Mouse (Mus musculus): ENCODE data around the gene Gas7. TPM values are rescaled to one million over a fixed set of nuclear protein-coding genes. Genes with fewer than 3 reads are reported as not detected.
A peak's percentile ranks its signal among the peaks of the same experiment; 100 is the strongest.

Gas7 gene
- polyA plus RNA-seq, 1 experiment from 2014 or later = 2.7 TPM

DNA sequence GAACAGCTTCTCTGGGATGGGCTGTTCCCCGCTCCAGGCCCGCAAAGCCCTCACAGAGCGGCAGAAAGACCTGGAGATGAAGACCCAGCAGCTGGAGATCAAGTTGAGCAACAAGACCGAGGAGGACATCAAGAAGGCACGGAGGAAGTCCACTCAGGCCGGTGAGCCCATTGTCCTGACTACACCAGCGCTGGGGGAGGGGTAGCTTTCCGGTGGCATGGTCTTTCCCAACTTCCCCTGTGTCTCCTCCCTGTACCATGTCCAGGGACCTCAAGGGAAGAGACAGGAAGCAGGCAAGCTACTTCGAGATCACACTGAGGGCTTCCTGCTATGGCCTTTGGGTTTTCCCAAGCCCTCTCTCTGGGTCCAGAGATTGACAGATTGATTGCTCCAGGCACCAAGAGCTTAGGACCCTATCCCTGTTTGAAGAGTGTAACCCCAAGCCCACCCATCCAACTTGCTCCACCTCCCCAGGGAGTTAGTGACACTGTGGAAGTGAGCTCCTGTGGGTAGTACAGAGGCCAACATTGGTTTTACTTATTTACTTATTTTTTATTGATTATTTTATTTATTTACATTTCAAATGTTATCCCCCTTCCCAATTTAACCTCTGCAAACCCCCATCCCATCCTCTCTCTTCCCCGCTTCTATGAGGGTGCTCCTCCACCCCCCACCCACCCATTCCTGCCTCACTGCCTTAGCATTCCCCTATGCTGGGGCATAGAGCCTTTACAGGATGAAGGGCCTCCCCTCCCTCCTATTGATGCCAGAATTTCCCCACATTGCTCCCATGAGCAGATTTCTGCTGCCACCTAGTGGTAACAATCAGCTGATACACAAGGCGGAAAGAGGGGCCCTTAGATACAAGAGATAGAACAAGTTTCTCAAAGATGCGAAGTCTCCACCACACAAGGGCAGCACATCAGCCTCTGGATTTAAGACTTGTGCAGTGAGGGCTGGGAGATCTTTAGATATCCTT is 220.6 kb downstream of the Gas7 start:
- no peak overlapping the region for H3K9ac ChIP-seq (replicated peaks)
- peak; percentile 40; the same call in 1 of the 2 replicates for ATAC-seq
- no peak overlapping the region for H3K4me3 ChIP-seq (ENCODE audit: low read depth, low read length)
- 38% methylated on average over 12 of the region's 12 CpGs for WGBS (ENCODE audit: insufficient replicate concordance)
- peak; percentile 50 for DNase-seq
- no peaks in the 10 kb centered on the region; the same call in 1 of the 2 replicates for H3K36me3 ChIP-seq (replicated peaks; ENCODE audit: insufficient read depth, low read length)
- H3K4me1 ChIP-seq (ENCODE audit: insufficient read depth) = 0 out of 2 replicates have a peak, but pooled peaks cover 2% of the 10 kb centered on the region
- TF ChIP-seq EP300 (IDR thresholded peaks at IDR 0.05; ENCODE audit: low read depth) (no peak), CTCF (IDR thresholded peaks at IDR 0.05; ENCODE audit: low read depth) (peak; percentile 90)
- H3K4me2 ChIP-seq (ENCODE audit: low read depth, low read length) = no peak overlapping the region
- H3K27me3 ChIP-seq (ENCODE audit: insufficient read depth, low read length) = no peaks in the 10 kb centered on the region
- no peaks in the 10 kb centered on the region for H3K9me3 ChIP-seq (ENCODE audit: low read length)
- peak overlapping the region; percentile 24; the same call in 1 of the 2 replicates for H3K27ac ChIP-seq (ENCODE audit: low read depth)

DNA sequence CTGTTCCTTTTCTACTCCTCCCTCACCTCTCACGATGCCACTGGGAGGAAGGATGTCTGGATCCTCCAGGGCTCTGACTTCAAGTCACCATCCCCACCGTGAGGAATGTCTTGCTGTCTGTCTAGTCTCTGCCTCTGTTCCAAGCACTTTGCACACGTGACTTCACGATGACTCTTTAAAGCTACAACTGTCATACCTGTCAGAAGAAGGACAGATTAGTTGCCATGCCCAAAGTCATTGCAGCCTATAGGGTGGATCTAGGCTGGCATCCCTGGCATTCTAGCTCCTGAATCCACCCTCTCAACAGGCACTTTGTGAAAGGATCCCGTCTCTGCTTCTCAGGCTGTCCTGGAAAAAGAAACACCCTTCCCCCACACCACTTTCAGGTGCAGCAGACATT is 224.1 kb downstream of the Gas7 start:
- no peak overlapping the region for H3K9ac ChIP-seq (replicated peaks)
- no peak for ATAC-seq
- TF ChIP-seq CTCF (IDR thresholded peaks at IDR 0.05; ENCODE audit: low read depth) (no peak), EP300 (IDR thresholded peaks at IDR 0.05; ENCODE audit: low read depth) (no peak)
- WGBS (ENCODE audit: insufficient replicate concordance) = 67% methylated on average over 5 of the region's 5 CpGs
- no peaks in the 10 kb centered on the region for H3K27me3 ChIP-seq (ENCODE audit: insufficient read depth, low read length)
- no peak overlapping the region for H3K4me2 ChIP-seq (ENCODE audit: low read depth, low read length)
- no peak overlapping the region for H3K27ac ChIP-seq (ENCODE audit: low read depth)
- H3K36me3 ChIP-seq (replicated peaks; ENCODE audit: insufficient read depth, low read length) = no peaks in the 10 kb centered on the region; the same call in 1 of the 2 replicates
- DNase-seq = no peak
- no peaks in the 10 kb centered on the region for H3K9me3 ChIP-seq (ENCODE audit: low read length)
- H3K4me3 ChIP-seq (ENCODE audit: low read depth, low read length) = no peak overlapping the region
- 0 out of 2 replicates have a peak, but pooled peaks cover 2% of the 10 kb centered on the region for H3K4me1 ChIP-seq (ENCODE audit: insufficient read depth)

DNA sequence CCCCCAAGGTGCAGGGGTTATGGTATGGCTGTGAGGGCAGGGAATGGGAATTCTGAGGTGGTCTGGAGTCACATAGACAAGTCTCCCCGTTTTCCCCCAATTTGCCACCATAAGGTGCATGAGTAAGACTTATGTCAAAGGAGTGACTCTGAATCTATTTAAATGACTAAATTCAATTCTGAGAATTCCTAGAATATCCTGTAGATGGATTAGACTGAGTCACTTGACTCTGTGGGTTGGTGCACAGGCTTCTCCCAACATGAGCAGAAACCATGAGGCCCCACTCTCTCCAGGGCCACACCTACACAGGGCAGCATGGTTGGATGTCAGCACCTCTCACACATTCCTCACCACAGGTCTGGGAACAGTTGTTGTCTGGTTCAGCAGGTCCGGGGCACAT is 224.7 kb downstream of the Gas7 start:
- no peaks in the 10 kb centered on the region; the same call in 1 of the 2 replicates for H3K36me3 ChIP-seq (replicated peaks; ENCODE audit: insufficient read depth, low read length)
- 75% methylated on average over 2 of the region's 2 CpGs for WGBS (ENCODE audit: insufficient replicate concordance)

DNA sequence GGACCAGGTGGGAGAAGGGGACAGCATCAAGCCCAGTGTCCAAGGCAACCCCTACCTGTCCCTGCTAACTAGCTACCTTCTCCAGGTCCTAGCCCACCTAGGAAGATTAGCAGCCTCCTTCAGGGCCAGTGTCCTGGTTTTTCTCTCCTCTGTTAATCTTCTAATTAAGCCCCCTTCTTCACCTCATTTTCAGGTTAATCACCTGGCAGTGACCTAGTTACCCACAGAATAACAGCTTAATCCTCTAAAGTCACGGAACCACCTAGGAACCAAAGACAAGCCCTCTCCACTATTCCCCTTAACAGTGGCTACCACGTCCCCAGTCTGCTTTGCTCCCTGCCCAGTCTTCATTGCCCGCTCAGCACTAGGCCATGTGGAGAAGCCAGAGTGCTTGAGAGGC is 226.6 kb downstream of the Gas7 start:
- Histone ChIP-seq H3K9me3 (ENCODE audit: low read length) (no peaks in the 10 kb centered on the region), H3K4me2 (ENCODE audit: low read depth, low read length) (no peak overlapping the region), H3K27me3 (ENCODE audit: insufficient read depth, low read length) (no peaks in the 10 kb centered on the region), H3K4me3 (ENCODE audit: low read depth, low read length) (no peak overlapping the region), H3K36me3 (replicated peaks; ENCODE audit: insufficient read depth, low read length) (no peaks in the 10 kb centered on the region; the same call in 1 of the 2 replicates), H3K9ac (replicated peaks) (no peak overlapping the region), H3K4me1 (ENCODE audit: insufficient read depth) (no peaks in the 10 kb centered on the region), H3K27ac (ENCODE audit: low read depth) (no peak overlapping the region)
- TF ChIP-seq EP300 (IDR thresholded peaks at IDR 0.05; ENCODE audit: low read depth) (no peak), CTCF (IDR thresholded peaks at IDR 0.05; ENCODE audit: low read depth) (no peak)
- 82% methylated on average over 3 of the region's 3 CpGs for WGBS (ENCODE audit: insufficient replicate concordance)
- ATAC-seq (no peak), DNase-seq (no peak)

More for the DNA sequence above, 224.7 kb downstream of the Gas7 start:
- Histone ChIP-seq H3K27me3 (ENCODE audit: insufficient read depth, low read length) (no peaks in the 10 kb centered on the region), H3K9me3 (ENCODE audit: low read length) (no peaks in the 10 kb centered on the region), H3K4me2 (ENCODE audit: low read depth, low read length) (no peak overlapping the region), H3K4me3 (ENCODE audit: low read depth, low read length) (no peak overlapping the region), H3K9ac (replicated peaks) (no peak overlapping the region), H3K27ac (ENCODE audit: low read depth) (no peak overlapping the region), H3K4me1 (ENCODE audit: insufficient read depth) (0 out of 2 replicates have a peak, but pooled peaks cover 2% of the 10 kb centered on the region)
- DNase-seq = no peak
- TF ChIP-seq CTCF (IDR thresholded peaks at IDR 0.05; ENCODE audit: low read depth) (no peak), EP300 (IDR thresholded peaks at IDR 0.05; ENCODE audit: low read depth) (no peak)
- ATAC-seq = no peak

DNA sequence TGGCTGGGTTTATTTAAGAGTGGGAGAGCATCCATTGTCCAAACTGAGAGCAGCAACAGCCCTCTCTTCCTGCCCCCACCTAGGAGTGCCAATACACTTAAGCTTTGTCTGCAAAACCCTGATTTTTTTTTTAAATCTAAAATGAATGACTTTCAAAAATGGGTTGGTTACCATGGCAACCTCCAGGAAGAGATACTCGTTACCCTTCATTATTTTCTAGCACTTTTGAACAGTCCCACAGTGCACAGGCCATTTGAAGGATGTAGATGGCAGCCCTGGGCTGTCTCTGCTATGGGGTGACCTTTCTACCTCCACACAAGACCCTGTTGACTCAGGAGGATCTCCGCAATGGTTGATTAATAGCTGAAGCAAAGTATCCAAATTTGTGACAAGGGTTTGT is 230.9 kb downstream of the Gas7 start:
- Histone ChIP-seq H3K4me1 (ENCODE audit: insufficient read depth) (no peaks in the 10 kb centered on the region), H3K9me3 (ENCODE audit: low read length) (no peaks in the 10 kb centered on the region), H3K27me3 (ENCODE audit: insufficient read depth, low read length) (no peaks in the 10 kb centered on the region), H3K4me3 (ENCODE audit: low read depth, low read length) (no peak overlapping the region), H3K9ac (replicated peaks) (no peak overlapping the region), H3K27ac (ENCODE audit: low read depth) (no peak overlapping the region), H3K4me2 (ENCODE audit: low read depth, low read length) (no peak overlapping the region), H3K36me3 (replicated peaks; ENCODE audit: insufficient read depth, low read length) (no peaks in the 10 kb centered on the region; the same call in 1 of the 2 replicates)
- TF ChIP-seq EP300 (IDR thresholded peaks at IDR 0.05; ENCODE audit: low read depth) (no peak), CTCF (IDR thresholded peaks at IDR 0.05; ENCODE audit: low read depth) (no peak)
- DNase-seq = no peak
- WGBS (ENCODE audit: insufficient replicate concordance) = 85% methylated on average over 2 of the region's 2 CpGs
- ATAC-seq = no peak

DNA sequence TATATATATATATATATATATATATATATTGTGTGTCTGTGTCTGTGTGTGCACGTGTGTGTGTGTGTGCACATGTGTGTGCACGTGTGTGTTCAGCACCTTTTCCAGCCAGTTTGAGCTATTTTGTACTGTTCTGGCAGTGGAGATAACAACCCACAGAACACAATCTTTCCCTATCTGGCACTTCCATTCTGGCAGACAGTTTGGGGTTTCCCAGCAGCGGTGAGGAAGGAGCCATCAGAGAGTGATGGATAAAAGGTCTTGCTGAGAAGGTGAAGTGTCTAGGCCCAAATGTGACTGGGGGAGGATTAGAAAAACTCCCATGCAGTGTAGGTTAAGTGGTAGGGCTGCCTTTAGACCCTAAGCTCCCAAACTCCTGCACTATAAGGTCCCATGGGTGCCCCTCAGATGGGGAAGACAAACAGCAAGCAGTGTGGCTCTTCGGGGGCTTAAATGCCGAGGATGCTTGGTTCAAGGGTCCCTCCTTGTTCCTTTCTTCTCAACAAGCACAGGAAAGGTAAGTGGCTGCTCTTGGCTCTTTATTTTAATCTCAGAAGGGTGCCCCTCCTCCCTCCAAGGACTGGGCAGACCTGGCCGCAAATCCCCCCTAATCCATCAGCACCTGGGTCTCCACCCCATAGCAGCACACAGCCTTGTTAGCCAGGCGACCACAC is 239.6 kb downstream of the Gas7 start, which contains the start of gene Rcvrn:
Rcvrn (plus strand) TSS at position 624 of the 674 bp plus-strand sequence.
- H3K27me3 ChIP-seq (ENCODE audit: insufficient read depth, low read length) = no peaks in the 10 kb centered on the region
- H3K27ac ChIP-seq (ENCODE audit: low read depth) = no peak within 1 kb of the TSS
- no peak for DNase-seq
- ATAC-seq = no peak
- WGBS (ENCODE audit: insufficient replicate concordance) = 54% methylated on average over 7 of the region's 7 CpGs
- H3K36me3 ChIP-seq (replicated peaks; ENCODE audit: insufficient read depth, low read length) = no peaks in the 10 kb centered on the region
- no peaks in the 10 kb centered on the region for H3K9me3 ChIP-seq (ENCODE audit: low read length)
- TF ChIP-seq EP300 (IDR thresholded peaks at IDR 0.05; ENCODE audit: low read depth) (peak; percentile 50; the same call in 1 of the 2 replicates), CTCF (IDR thresholded peaks at IDR 0.05; ENCODE audit: low read depth) (no peak)
- H3K4me3 ChIP-seq (ENCODE audit: low read depth, low read length) = no peak within 1 kb of the TSS
- H3K9ac ChIP-seq (replicated peaks) = no peak within 1 kb of the TSS
- H3K4me2 ChIP-seq (ENCODE audit: low read depth, low read length) = no peak within 1 kb of the TSS
- H3K4me1 ChIP-seq (ENCODE audit: insufficient read depth) = no peaks in the 10 kb centered on the region
